Mouse (Mus musculus): ENCODE data around the gene Sergef.
A peak's percentile ranks its signal among the peaks of the same experiment; 100 is the strongest.

Gene Sergef

GRCm38 (mm10) chr7:46447473-46448165 is 192.0 kb downstream of the Sergef start:
- no peak for DNase-seq (ENCODE audit: low spot score in 2 of 2)

DNA sequence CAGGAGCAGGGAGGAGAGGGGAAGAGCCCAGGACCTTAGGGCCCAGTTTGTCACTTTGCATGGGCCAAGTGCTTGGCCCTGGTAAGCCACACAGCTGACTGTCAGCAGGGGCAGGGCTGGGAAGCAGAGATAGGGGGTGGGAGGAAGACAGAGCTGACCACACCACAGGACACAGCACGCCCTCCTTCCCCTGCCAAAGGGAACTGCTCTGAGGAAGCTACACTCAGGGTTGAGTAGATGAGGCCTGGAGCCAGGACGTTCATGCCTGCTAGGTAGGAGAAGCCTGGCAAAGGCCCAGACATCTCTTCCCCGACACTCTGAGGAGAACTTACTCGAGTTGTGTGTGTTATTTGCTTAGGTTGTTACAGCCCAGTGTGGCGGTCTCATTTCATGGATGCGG is 193.7 kb downstream of the Sergef start:
- DNase-seq (ENCODE audit: low spot score in 2 of 2), result no peak

GRCm38 (mm10) chr7:46443163-46443562 is 196.4 kb downstream of the Sergef start:
- DNase-seq (ENCODE audit: low spot score in 2 of 2), result no peak

GRCm38 (mm10) chr7:46438537-46439141 is 201.0 kb downstream of the Sergef start:
- DNase-seq (ENCODE audit: low spot score in 2 of 2), result no peak

GRCm38 (mm10) chr7:46435833-46436232 is 203.8 kb downstream of the Sergef start:
- DNase-seq (ENCODE audit: low spot score in 2 of 2), result no peak

- no peak for DNase-seq (ENCODE audit: low spot score in 2 of 2)
These were observed 205.7 kb downstream of the Sergef start for GRCm38 (mm10) chr7:46433874-46434273.

GRCm38 (mm10) chr7:46425012-46425411 is 214.6 kb downstream of the Sergef start:
- DNase-seq (ENCODE audit: low spot score in 2 of 2), result no peak

GRCm38 (mm10) chr7:46423951-46424350 is 215.7 kb downstream of the Sergef start:
- no peak for DNase-seq (ENCODE audit: low spot score in 2 of 2)

DNA sequence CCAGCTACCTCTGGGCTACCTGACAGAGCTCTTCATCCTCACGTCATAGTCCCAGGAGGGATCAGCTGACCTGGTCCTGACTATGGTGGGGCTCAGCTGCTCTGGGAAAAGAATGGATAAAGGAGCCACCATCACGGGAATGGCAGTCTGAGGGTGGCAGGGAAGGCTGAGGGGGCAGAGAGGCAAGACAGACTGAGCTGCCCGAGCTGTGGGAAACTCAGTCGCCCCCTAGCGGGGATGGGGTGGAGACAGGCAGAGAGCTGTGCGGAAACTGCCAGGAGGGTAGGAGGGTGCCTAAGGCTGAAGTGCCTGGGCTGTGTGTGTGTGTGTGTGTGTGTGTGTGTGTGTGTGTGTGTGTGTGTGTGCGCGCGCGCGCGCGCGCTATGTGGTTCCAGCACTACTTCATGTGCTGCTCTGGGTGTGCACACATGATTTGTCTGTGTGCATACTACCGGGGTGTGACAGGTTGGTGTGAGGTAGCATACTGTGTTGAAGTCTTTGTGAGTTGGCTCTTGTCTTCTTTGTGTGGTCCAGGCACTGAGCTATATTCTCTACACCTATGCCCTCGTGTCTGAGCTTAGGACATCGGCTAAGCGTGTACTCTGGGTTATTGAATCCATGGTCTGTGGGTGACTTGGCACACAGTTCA is 216.7 kb downstream of the Sergef start:
- DNase-seq (ENCODE audit: low spot score in 2 of 2), result peak; percentile 64 to 75

GRCm38 (mm10) chr7:46422052-46422763 is 217.4 kb downstream of the Sergef start:
- peak in 1 of 2 experiments; percentile 50 for DNase-seq (ENCODE audit: low spot score in 2 of 2)

DNA sequence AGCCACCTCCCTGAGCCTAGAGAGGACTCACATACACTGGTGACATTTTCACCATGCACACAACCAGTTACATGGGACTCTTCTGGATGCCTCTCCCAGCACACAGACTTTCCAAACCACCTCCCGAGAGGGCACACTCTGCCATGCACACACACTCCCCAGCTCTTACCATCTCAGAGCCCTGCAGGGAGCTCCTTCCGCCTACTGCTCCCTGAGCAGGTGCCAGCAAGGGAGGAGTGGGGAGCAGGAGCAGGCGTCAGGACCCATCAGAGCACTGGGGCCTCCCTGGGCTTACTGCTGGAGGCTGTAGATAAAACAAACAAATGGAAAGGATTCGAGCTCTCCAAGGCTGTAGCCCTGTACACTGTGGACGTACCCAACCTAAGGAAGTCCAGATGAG is 218.1 kb downstream of the Sergef start:
- DNase-seq (ENCODE audit: low spot score in 2 of 2), result no peak

DNA sequence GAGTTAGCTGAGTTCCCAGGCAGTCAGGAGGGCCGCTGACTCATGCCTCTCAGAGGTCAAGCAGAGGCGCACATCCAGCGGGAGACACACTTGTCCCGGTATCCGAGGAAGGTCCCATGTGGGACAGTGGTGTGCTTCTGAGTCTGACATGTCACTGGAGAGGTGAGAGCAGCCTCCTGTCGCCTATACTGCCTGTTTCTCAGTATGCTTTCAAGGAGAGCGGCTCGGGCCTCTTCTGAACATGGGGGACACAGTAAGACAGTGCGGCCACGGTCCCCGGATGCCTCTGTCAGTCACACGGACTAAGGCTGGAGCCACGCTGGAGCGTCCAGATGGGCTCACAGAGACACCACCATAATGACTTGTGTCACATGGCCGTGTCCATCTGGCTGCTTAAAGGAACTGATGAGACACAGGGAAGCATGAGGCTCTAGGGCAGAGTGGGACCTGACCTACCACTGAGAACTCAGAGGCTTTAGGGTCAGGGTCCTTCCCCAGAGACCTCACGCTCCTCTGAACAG is 221.4 kb downstream of the Sergef start:
- DNase-seq (ENCODE audit: low spot score in 2 of 2), result no peak

DNA sequence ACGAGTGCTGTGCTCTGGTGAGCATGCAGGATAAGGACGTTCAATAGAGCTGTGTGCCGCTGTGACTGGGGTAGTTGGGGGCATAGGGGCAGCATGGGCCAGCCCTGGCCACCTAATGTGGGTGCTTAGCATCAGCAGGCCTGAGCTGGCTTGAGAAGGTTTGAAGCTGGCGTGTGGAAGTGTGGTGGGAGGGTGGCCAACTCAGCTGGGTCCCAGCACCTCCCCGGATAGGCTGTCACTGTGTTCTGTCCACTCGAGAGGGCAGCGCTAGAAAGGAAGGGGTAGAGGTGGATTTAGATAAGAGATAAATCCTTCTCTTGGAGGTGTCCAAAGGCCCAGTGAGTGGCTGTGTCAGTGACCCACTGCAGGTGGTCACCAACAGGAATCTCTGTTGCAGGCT is 222.1 kb downstream of the Sergef start:
- no peak for DNase-seq (ENCODE audit: low spot score in 2 of 2)

GRCm38 (mm10) chr7:46415818-46416425 is 223.7 kb downstream of the Sergef start:
- no peak for DNase-seq (ENCODE audit: low spot score in 2 of 2)

DNA sequence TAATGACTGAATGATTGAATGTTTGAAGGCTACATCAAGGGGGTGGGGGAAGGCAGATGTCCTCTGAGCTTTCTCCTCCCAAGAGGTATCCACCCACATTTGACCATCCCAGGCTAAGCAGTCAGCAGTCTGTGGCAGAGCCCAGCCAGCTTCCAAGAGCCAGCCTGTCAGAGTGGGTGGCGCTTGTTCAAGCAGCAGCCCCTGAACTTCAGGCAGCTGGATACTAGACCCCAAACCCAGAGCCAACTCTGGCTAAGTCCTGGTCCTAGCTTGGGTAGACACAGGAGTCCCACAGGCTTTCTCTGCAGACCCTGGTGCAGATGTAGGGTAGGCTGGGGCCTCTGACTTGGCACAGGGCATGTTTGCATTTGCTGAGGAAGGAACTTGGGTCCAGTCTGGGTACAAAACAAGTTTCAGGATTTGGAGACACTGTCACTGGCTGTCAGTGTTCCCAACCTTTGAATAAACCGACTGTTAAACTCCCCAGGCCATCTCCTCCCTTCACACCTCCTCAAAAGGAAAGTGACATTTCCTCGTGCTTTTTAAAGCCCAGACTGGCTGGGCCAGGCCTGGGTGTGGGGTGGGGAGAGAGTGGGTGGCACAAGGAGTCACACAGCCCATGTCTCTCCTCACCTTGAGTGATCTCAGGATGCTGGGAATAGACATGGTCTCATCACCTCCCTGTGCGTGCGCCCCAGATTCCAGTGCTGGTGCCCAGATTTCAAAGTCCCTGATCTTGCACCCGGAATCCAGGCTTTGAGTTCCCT is 225.5 kb downstream of the Sergef start:
- DNase-seq (ENCODE audit: low spot score in 2 of 2), result no peak

GRCm38 (mm10) chr7:46412823-46413222 is 226.8 kb downstream of the Sergef start:
- no peak for DNase-seq (ENCODE audit: low spot score in 2 of 2)

- DNase-seq (ENCODE audit: low spot score in 2 of 2), result no peak
These were observed 228.9 kb downstream of the Sergef start for GRCm38 (mm10) chr7:46410727-46411126.

DNA sequence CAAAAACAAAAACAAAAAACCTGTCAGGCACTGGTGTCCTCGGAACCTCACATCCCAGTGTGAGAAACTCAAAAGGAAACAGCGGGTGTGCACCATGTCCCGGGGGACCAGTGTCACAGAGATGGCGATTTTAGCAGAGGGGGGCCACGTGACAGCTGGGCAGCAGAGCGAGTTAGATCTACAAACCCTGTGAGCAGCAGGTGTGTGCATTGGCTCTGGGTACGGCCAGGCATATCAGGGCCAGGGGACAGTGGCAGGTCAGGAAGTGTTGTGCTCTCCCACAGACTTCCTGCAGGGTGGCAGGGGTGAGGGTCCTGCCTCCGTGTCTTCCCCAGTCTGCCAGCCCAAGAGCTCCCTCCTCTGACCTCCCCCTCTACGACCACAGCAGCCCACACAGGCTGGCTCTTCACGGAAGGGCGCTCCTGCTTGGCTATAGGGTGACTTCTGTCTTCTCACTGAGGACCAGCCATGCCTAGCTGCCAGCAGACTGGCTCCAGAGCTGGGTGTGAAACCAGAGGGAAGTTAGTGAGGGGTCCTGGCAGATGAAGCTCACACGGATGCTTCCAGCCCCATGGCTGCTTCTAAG is 230.3 kb downstream of the Sergef start:
- DNase-seq (ENCODE audit: low spot score in 2 of 2), result no peak

DNA sequence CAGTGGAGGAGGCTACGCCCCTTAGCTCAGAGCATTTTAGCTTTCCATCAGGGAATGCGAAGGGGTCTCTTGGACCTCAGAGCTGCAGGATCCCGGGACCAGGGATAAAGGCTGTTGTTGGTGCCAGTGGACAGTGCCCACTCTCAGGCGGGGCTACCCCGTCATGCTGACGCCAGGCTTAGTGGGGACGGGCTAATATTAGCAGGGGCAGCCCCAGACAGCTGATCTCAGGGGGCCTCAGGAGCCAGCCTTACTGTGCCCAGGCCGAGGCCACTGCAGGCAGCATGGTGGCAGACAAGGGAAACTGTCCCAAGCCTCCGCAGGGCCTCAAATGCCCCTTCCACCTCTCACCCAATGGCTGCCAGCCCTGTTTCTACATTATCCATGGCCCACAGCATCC is 231.0 kb downstream of the Sergef start:
- DNase-seq (ENCODE audit: low spot score in 2 of 2), result no peak

GRCm38 (mm10) chr7:46404756-46405155 is 234.9 kb downstream of the Sergef start:
- DNase-seq (ENCODE audit: low spot score in 2 of 2), result no peak
